Mouse (Mus musculus): ENCODE data around the gene Tiam1. TPM values are rescaled to one million over a fixed set of nuclear protein-coding genes. Genes with fewer than 3 reads are reported as not detected.

The Tiam1 gene
- total and polyA plus RNA-seq, 2 experiments from 2014 or later, result 20.5 to 42.4 TPM

GRCm38 (mm10) chr16:89868502-89868901 is 275.1 kb downstream of the Tiam1 start:
- 90% methylated on average over 3 of the region's 3 CpGs for whole genome bisulfite sequencing
- 0 out of 2 replicates have a peak, but pooled peaks cover 6% of the 10 kb centered on the region for H3K4me1 ChIP-seq (ENCODE audit: insufficient read depth)
- H3K27ac ChIP-seq (ENCODE audit: low read depth, low read length), result no peak overlapping the region
- H3K27me3 ChIP-seq (ENCODE audit: insufficient read depth, low read length), result no peaks in the 10 kb centered on the region
- no peak for ATAC-seq
- no peak for DNase-seq
- H3K9ac ChIP-seq, result no peak overlapping the region
- H3K9me3 ChIP-seq (ENCODE audit: low read length), result no peaks in the 10 kb centered on the region
- no peaks in the 10 kb centered on the region for H3K36me3 ChIP-seq (ENCODE audit: insufficient read depth)
- H3K4me3 ChIP-seq (ENCODE audit: low read depth, low read length), result no peak overlapping the region
- no peak for TF ChIP-seq CTCF (IDR thresholded peaks at IDR 0.05; ENCODE audit: low read depth)
- H3K4me2 ChIP-seq (ENCODE audit: low read depth), result no peak overlapping the region

GRCm38 (mm10) chr16:89867212-89867829 is 276.2 kb downstream of the Tiam1 start:
- Histone ChIP-seq H3K4me3 (ENCODE audit: low read depth, low read length) (no peak overlapping the region), H3K9me3 (ENCODE audit: low read length) (no peaks in the 10 kb centered on the region), H3K36me3 (ENCODE audit: insufficient read depth) (no peaks in the 10 kb centered on the region), H3K4me2 (ENCODE audit: low read depth) (0 out of 2 replicates have a peak overlapping the region, but pooled peaks have one; percentile 6), H3K9ac (no peak overlapping the region), H3K27me3 (ENCODE audit: insufficient read depth, low read length) (no peaks in the 10 kb centered on the region), H3K4me1 (ENCODE audit: insufficient read depth) (0 out of 2 replicates have a peak, but pooled peaks cover 6% of the 10 kb centered on the region), H3K27ac (ENCODE audit: low read depth, low read length) (no peak overlapping the region)
- ATAC-seq (peak; percentile 57), DNase-seq (peak; percentile 66)
- peak; percentile 53 for TF ChIP-seq CTCF (IDR thresholded peaks at IDR 0.05; ENCODE audit: low read depth)
- 65% methylated on average over 26 of the region's 26 CpGs for WGBS

GRCm38 (mm10) chr16:89865136-89865535 is 278.4 kb downstream of the Tiam1 start:
- H3K4me1 ChIP-seq (ENCODE audit: insufficient read depth), result no peaks in the 10 kb centered on the region
- H3K4me2 ChIP-seq (ENCODE audit: low read depth), result no peak overlapping the region
- H3K4me3 ChIP-seq (ENCODE audit: low read depth, low read length), result no peak overlapping the region
- ATAC-seq (no peak), DNase-seq (no peak)
- H3K9ac ChIP-seq, result no peak overlapping the region
- no peak for TF ChIP-seq CTCF (IDR thresholded peaks at IDR 0.05; ENCODE audit: low read depth)
- no peaks in the 10 kb centered on the region for H3K27me3 ChIP-seq (ENCODE audit: insufficient read depth, low read length)
- 91% methylated on average over 17 of the region's 17 CpGs for WGBS
- no peak overlapping the region for H3K27ac ChIP-seq (ENCODE audit: low read depth, low read length)
- no peaks in the 10 kb centered on the region for H3K36me3 ChIP-seq (ENCODE audit: insufficient read depth)
- H3K9me3 ChIP-seq (ENCODE audit: low read length), result no peaks in the 10 kb centered on the region

- WGBS, result 66% methylated on average over 3 of the region's 3 CpGs
- Histone ChIP-seq H3K4me1 (ENCODE audit: insufficient read depth) (no peaks in the 10 kb centered on the region), H3K36me3 (ENCODE audit: insufficient read depth) (peaks cover under 1% of the 10 kb centered on the region; the same call in 1 of the 2 replicates), H3K4me2 (ENCODE audit: low read depth) (no peak overlapping the region), H3K27me3 (ENCODE audit: insufficient read depth, low read length) (no peaks in the 10 kb centered on the region), H3K9me3 (ENCODE audit: low read length) (no peaks in the 10 kb centered on the region), H3K27ac (ENCODE audit: low read depth, low read length) (no peak overlapping the region), H3K9ac (no peak overlapping the region), H3K4me3 (ENCODE audit: low read depth, low read length) (no peak overlapping the region)
- no peak for ATAC-seq
- no peak for DNase-seq
- TF ChIP-seq CTCF (IDR thresholded peaks at IDR 0.05; ENCODE audit: low read depth), result no peak
These were observed 278.9 kb downstream of the Tiam1 start for GRCm38 (mm10) chr16:89864710-89865109.

- 29% methylated on average over 5 of the region's 5 CpGs for WGBS
- Histone ChIP-seq H3K27me3 (ENCODE audit: insufficient read depth, low read length) (no peaks in the 10 kb centered on the region), H3K4me1 (ENCODE audit: insufficient read depth) (no peaks in the 10 kb centered on the region), H3K36me3 (ENCODE audit: insufficient read depth) (peaks cover 4% of the 10 kb centered on the region; the same call in 1 of the 2 replicates), H3K27ac (ENCODE audit: low read depth, low read length) (no peak overlapping the region), H3K9ac (no peak overlapping the region), H3K4me2 (ENCODE audit: low read depth) (no peak overlapping the region), H3K9me3 (ENCODE audit: low read length) (no peaks in the 10 kb centered on the region), H3K4me3 (ENCODE audit: low read depth, low read length) (no peak overlapping the region)
- DNase-seq (no peak), ATAC-seq (peak; percentile 14; the same call in 1 of the 2 replicates)
- TF ChIP-seq CTCF (IDR thresholded peaks at IDR 0.05; ENCODE audit: low read depth), result no peak
These were observed 280.3 kb downstream of the Tiam1 start for GRCm38 (mm10) chr16:89863264-89863663.

- no peak for ATAC-seq
- TF ChIP-seq CTCF (IDR thresholded peaks at IDR 0.05; ENCODE audit: low read depth), result no peak
- peaks cover 4% of the 10 kb centered on the region; the same call in 1 of the 2 replicates for H3K36me3 ChIP-seq (ENCODE audit: insufficient read depth)
- H3K27ac ChIP-seq (ENCODE audit: low read depth, low read length), result no peak overlapping the region
- 56% methylated on average over 5 of the region's 5 CpGs for WGBS
- no peak overlapping the region for H3K9ac ChIP-seq
- H3K4me1 ChIP-seq (ENCODE audit: insufficient read depth), result no peaks in the 10 kb centered on the region
- no peak for DNase-seq
- no peaks in the 10 kb centered on the region for H3K27me3 ChIP-seq (ENCODE audit: insufficient read depth, low read length)
- H3K9me3 ChIP-seq (ENCODE audit: low read length), result no peaks in the 10 kb centered on the region
- H3K4me2 ChIP-seq (ENCODE audit: low read depth), result no peak overlapping the region
- H3K4me3 ChIP-seq (ENCODE audit: low read depth, low read length), result no peak overlapping the region
These were observed 282.0 kb downstream of the Tiam1 start for GRCm38 (mm10) chr16:89861531-89861930.

GRCm38 (mm10) chr16:89860708-89861107 is 282.9 kb downstream of the Tiam1 start:
- Histone ChIP-seq H3K36me3 (ENCODE audit: insufficient read depth) (peaks cover 11% of the 10 kb centered on the region), H3K4me2 (ENCODE audit: low read depth) (no peak overlapping the region), H3K27me3 (ENCODE audit: insufficient read depth, low read length) (no peaks in the 10 kb centered on the region), H3K4me3 (ENCODE audit: low read depth, low read length) (no peak overlapping the region), H3K27ac (ENCODE audit: low read depth, low read length) (no peak overlapping the region), H3K9me3 (ENCODE audit: low read length) (no peaks in the 10 kb centered on the region), H3K4me1 (ENCODE audit: insufficient read depth) (no peaks in the 10 kb centered on the region), H3K9ac (no peak overlapping the region)
- TF ChIP-seq CTCF (IDR thresholded peaks at IDR 0.05; ENCODE audit: low read depth), result no peak
- ATAC-seq (no peak), DNase-seq (no peak)
- WGBS, result 39% methylated on average over 6 of the region's 6 CpGs
